Mouse (Mus musculus) midbrain, embryonic 16.5 days (tissue): ENCODE measurements at regions not wholly inside any gene's neighbourhood (a gene's known extent, or its start where the extent isn't known, plus 50 kb on each side); places are given as distances from the start of the nearest gene placed in this dataset.

ENCODE experiments used
- ATAC-seq: fragments of 200-750 bp; cut with Nextera tagmentation; 2 replicates; pipeline ENCODE4 v1.8.0; 2017; ENCODE audit warnings: moderate TSS enrichment
- H3K27ac ChIP-seq: fragments of 300-500 bp; sonication (generic); 2 replicates; pipeline ENCODE4 v1.5.1; 2014; ENCODE audit warnings: mild to moderate bottlenecking, low read length, mixed read lengths
- H3K27me3 ChIP-seq: fragments of 300-500 bp; sonication (generic); 2 replicates; pipeline ENCODE4 v1.6.1; 2014; ENCODE audit warnings: low read depth, low read length, mixed read lengths; ENCODE audit not compliant: control insufficient read depth, insufficient read depth
- H3K36me3 ChIP-seq: fragments of 300-500 bp; sonication (generic); 2 replicates; pipeline ENCODE4 v1.6.1; 2014; ENCODE audit warnings: mild to moderate bottlenecking, low read length, moderate library complexity, mixed read lengths; ENCODE audit not compliant: control insufficient read depth, insufficient read depth
- H3K4me1 ChIP-seq: fragments of 300-500 bp; sonication (generic); 2 replicates; pipeline ENCODE4 v1.6.1; 2014; ENCODE audit warnings: mild to moderate bottlenecking, low read length, mixed read lengths; ENCODE audit not compliant: control insufficient read depth, insufficient read depth
- H3K4me2 ChIP-seq: fragments of 300-500 bp; sonication (generic); 2 replicates; pipeline ENCODE4 v1.6.1; 2014; ENCODE audit warnings: mild to moderate bottlenecking, low read length, mixed read lengths
- H3K4me3 ChIP-seq: fragments of 300-500 bp; sonication (generic); 2 replicates; pipeline ENCODE4 v1.5.1; 2014; ENCODE audit warnings: low read depth, mild to moderate bottlenecking, low read length, moderate library complexity, mixed read lengths
- H3K9ac ChIP-seq: fragments of 300-500 bp; sonication (generic); 2 replicates; pipeline ENCODE4 v1.6.1; 2014; ENCODE audit warnings: low read depth, low read length, mixed read lengths
- H3K9me3 ChIP-seq: fragments of 300-500 bp; sonication (generic); replicated peaks from 2 replicates; pipeline ENCODE4 v1.6.1; 2014; ENCODE audit warnings: mild to moderate bottlenecking, low read length, mixed read lengths; ENCODE audit not compliant: control insufficient read depth, poor library complexity, severe bottlenecking
- whole genome bisulfite sequencing: fragments of 180-500 bp; shearing (Covaris S2); extraction: QIAGEN DNeasy Blood & Tissue Kit; methylation state at CpG from one replicate; pipeline ENCODE4 v1.1.7; 2014; 5-methylcytosine and 5-hydroxymethylcytosine counted together

DNA sequence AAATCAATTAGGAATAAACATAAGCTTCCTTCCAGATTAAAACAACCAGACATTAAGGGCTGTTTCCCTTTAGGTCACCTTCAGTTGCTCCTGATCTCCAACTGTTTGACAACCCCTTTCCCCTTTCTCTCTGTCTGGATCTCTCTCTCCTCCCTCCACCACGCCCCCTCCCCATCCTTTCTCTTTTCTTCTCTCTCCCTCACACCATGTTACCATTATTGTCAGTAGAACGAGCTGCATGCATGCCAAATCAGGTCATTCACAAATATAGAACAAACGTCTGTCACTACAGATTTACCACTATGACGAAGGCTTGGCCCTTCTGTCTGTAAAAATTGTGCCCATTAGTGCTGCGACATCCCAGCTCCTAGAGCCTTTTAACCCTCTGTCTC, 258.9 kb downstream of the Cd83 start:
- Histone ChIP-seq H3K9ac (no peak overlapping the region), H3K27ac (no peak overlapping the region)

DNA sequence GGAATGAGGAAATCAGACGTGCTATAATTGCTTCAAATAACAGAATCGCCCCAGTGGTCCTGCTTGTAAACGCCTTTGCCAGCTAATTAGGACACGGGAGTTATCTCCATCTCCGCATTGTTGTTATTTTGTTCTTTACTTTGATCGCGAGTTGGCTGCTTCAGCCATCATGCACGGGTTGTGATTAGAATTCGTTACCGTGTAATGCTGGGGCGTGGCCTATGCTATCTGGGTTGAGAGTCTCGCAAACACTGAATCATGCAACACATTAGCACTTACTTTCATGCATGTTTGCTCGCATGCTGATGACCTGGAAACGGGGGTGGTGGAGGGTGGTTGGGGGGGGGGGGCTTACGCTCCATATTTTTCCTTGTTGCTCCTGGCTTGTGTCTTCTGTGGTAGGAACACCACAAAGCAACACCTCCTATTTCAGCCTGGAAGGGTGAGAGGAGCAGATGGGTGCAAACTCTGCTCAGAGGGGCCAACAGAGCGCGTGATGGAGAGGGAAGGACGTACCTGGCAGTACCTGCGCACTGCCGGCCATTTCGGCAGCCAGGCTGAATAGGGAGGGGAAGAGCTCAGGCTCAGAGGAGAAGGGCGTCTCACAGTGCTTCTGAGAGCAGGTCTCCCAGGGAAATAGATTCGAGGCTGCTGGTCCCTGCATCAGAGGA, 260.1 kb downstream of the Cd83 start:
- H3K27me3 ChIP-seq: no peaks in the 10 kb centered on the region
- H3K4me2 ChIP-seq: no peak overlapping the region
- no peak overlapping the region for H3K27ac ChIP-seq
- H3K9ac ChIP-seq: no peak overlapping the region
- no peaks in the 10 kb centered on the region for H3K36me3 ChIP-seq
- H3K4me1 ChIP-seq: peaks cover 11% of the 10 kb centered on the region
- no peaks in the 10 kb centered on the region for H3K9me3 ChIP-seq
- 56% methylated on average over 23 of the region's 23 CpGs for WGBS
- H3K4me3 ChIP-seq: no peak overlapping the region
- ATAC-seq: no peak

More for the DNA sequence above, 258.9 kb downstream of the Cd83 start:
- Histone ChIP-seq H3K4me1 (peaks cover 11% of the 10 kb centered on the region), H3K4me2 (no peak overlapping the region), H3K27me3 (no peaks in the 10 kb centered on the region), H3K9me3 (no peaks in the 10 kb centered on the region), H3K4me3 (no peak overlapping the region), H3K36me3 (no peaks in the 10 kb centered on the region)
- WGBS: 4% methylated on average over 5 of the region's 5 CpGs
- ATAC-seq: peak; percentile 67

DNA sequence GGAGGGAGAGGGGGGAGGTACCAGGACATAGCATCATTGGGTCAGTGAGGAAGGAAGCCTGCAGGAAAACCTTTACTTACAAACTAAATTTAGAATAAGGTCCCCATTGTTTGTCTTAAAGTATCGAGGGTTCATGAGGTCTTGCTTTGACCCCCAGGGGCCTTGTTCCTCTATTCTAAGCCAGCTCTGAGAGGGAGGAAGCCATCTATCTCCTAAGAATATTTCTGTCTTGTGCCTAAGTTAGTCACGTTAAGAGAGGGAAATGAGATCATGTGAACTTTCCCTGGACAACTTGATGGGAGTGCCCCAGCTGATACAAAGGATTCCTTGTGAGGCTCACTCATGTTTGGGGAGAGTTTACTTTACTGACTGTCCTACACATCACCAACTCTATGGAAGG, 261.9 kb downstream of the Cd83 start:
- Histone ChIP-seq H3K4me1 (peaks cover 11% of the 10 kb centered on the region), H3K9ac (no peak overlapping the region), H3K4me3 (no peak overlapping the region), H3K36me3 (no peaks in the 10 kb centered on the region), H3K27me3 (no peaks in the 10 kb centered on the region), H3K9me3 (no peaks in the 10 kb centered on the region), H3K4me2 (no peak overlapping the region), H3K27ac (no peak overlapping the region)
- WGBS: 72% methylated on average over 2 of the region's 2 CpGs
- no peak for ATAC-seq

DNA sequence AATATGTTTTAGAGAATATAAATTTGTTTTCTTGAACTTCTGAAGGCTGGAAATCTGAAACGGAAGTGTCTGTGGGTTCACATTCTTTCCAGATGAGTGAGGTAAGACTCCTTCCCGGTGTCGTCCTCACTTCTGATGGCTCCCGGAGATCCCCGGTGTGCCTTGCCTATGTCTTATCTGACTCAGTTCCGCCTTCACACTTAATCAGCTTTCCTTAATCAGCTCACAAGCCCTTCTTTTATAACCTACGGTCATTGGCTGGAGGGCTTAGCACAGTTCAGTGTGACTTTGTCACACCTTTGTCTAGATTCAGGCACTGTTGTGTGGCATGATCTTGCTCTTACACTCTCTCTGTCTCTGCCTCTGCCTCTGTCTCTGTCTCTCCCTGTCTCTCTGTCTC, 269.6 kb downstream of the Cd83 start:
- H3K4me1 ChIP-seq: peaks cover 3% of the 10 kb centered on the region
- no peaks in the 10 kb centered on the region for H3K9me3 ChIP-seq
- no peaks in the 10 kb centered on the region for H3K27me3 ChIP-seq
- H3K4me2 ChIP-seq: no peak overlapping the region
- no peak overlapping the region for H3K27ac ChIP-seq
- no peak overlapping the region for H3K9ac ChIP-seq
- H3K4me3 ChIP-seq: no peak overlapping the region
- no peaks in the 10 kb centered on the region for H3K36me3 ChIP-seq
- 30% methylated on average over 7 of the region's 7 CpGs for WGBS
- ATAC-seq: no peak

DNA sequence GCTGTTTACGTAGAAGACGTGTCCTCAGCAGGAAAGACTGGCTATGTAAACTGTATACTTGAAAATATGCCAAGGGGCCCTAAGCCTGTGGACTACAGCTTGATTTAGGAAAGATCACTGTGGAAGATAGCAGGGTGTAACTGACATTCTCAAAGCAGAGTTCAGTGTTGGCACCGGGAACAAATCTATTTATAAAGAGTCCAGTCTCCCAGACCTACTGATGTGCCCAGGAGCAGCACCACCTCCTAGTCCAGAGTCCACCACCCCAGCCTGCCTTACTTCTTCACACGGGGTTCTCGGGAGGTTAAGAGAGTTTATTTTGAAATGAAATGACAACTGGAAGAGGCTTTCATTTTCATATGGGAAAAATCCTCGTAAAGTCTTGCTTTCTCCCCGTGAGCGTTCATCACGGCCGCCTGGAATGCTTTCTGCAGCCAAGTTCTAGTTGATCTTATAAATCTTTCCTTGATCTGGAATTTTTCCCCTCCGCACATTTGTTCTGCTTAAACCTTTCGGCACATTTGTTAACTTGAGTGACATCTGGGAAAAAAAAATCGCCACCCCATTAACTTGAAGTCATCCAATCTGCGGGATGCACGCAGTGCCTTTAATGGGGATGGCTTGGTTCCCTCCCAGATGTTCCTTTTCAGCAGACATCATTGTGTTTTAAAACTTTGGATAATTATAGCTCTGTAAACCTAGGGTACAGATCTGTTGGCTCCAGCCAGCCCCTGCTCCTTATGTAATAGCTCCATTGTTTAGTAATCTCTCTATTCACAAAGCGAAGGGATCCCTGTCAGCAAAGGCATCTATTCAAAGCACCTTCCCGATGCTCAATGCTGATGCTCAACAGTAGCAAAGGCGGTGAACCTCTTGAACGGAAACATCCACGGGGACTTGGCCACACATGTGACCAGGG, 271.3 kb downstream of the Cd83 start:
- no peak overlapping the region for H3K4me3 ChIP-seq
- no peaks in the 10 kb centered on the region for H3K27me3 ChIP-seq
- H3K27ac ChIP-seq: no peak overlapping the region
- H3K4me1 ChIP-seq: peaks cover 3% of the 10 kb centered on the region
- H3K4me2 ChIP-seq: peak overlapping the region; percentile 35
- WGBS: 17% methylated on average over 20 of the region's 20 CpGs
- ATAC-seq: no peak
- no peaks in the 10 kb centered on the region for H3K36me3 ChIP-seq
- 0 out of 2 replicates have a peak overlapping the region, but pooled peaks have one; percentile 10 for H3K9ac ChIP-seq
- no peaks in the 10 kb centered on the region for H3K9me3 ChIP-seq

DNA sequence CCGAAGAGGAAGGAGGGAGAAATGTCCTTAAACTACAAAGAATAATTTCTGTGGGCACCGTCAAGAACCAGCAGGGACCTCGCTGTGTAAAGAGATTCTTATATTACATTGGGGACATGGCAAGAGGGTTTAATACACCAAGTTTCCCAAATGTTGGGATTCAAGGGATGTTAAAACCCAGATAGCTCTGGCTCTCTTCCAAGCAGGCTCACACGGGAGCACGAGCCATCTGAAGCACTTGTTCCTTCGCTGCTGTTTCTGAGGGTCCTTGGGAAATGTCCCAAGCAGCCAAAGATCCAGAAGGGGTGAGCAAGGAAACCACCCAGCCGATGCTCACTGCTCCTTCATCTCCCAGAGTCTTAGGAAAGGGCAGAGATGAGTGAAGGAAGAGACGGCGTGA, 272.1 kb downstream of the Cd83 start:
- H3K9ac ChIP-seq: no peak overlapping the region
- no peak overlapping the region for H3K4me3 ChIP-seq
- H3K27ac ChIP-seq: no peak overlapping the region
- 56% methylated on average over 9 of the region's 9 CpGs for WGBS
- no peak for ATAC-seq
- H3K27me3 ChIP-seq: no peaks in the 10 kb centered on the region
- H3K36me3 ChIP-seq: no peaks in the 10 kb centered on the region
- H3K9me3 ChIP-seq: no peaks in the 10 kb centered on the region
- peaks cover 3% of the 10 kb centered on the region for H3K4me1 ChIP-seq
- H3K4me2 ChIP-seq: no peak overlapping the region

DNA sequence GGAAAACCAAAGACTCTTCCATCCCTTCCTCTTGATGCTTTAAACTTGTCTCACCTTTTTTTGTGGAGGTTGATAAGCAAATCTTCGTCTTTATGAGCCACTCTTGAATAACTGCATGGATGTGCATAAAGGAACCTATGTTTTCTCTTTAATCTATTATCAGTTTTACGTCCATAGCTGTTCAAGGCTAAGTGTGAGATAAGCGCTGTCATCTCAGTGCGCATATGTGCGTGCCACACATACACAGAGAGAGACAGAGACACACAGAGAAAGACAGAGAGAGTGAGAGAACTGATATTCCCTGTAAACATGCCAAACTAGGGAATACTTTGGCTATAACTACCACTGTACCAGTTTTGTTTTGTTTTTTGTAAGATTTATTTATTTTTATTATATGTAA, 273.0 kb downstream of the Cd83 start:
- no peak for ATAC-seq
- WGBS: 97% methylated on average over 5 of the region's 5 CpGs

DNA sequence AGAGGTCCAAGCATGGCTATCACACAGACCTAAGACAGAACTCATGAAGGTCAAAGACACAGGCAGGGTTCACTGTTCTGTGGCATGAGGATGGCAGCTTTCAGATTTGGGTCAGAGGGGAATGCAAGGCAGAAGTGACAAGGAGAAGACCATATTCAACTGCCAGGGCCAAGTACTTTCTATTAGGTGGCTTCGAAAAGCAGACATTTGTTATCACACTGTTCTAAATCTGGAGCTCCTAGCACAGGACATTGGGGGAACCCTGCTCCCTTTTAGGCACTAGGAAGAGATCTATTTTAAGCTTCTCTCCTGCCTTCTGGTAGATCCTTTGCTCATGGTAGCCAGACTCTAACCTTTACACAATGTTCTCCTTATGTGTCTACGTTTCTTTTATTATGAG, 273.7 kb downstream of the Cd83 start:
- no peak overlapping the region for H3K4me2 ChIP-seq
- H3K9me3 ChIP-seq: no peaks in the 10 kb centered on the region
- 95% methylated on average over 2 of the region's 2 CpGs for WGBS
- H3K27me3 ChIP-seq: no peaks in the 10 kb centered on the region; the same call in 1 of the 2 replicates
- H3K4me3 ChIP-seq: no peak overlapping the region
- no peak for ATAC-seq
- no peak overlapping the region for H3K9ac ChIP-seq
- no peaks in the 10 kb centered on the region for H3K36me3 ChIP-seq
- no peak overlapping the region for H3K27ac ChIP-seq
- peaks cover 3% of the 10 kb centered on the region for H3K4me1 ChIP-seq

More for the DNA sequence above, 273.0 kb downstream of the Cd83 start:
- no peak overlapping the region for H3K27ac ChIP-seq
- H3K4me3 ChIP-seq: no peak overlapping the region
- no peaks in the 10 kb centered on the region for H3K9me3 ChIP-seq
- no peaks in the 10 kb centered on the region; the same call in 1 of the 2 replicates for H3K27me3 ChIP-seq
- H3K36me3 ChIP-seq: no peaks in the 10 kb centered on the region
- no peak overlapping the region for H3K4me2 ChIP-seq
- H3K9ac ChIP-seq: no peak overlapping the region
- peaks cover 3% of the 10 kb centered on the region for H3K4me1 ChIP-seq

DNA sequence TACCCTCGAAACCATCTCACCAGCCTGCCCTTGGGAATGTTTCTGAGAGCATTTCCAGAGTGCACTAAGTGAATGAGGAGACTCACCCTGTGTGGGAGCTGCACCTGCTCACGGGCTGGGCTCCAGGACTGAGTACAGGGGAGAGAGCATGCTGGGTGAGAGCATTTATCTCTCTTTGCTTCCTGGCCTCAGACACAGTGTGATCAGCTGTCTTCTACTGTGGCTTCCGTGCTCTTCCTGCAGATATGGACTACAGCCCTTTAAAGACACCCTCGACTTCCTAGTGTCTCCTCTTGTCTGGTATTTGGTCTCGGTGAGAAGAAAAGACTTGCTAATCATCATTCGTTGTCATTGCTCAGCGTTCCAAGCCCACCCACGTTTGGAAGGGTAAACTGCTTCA, 274.9 kb downstream of the Cd83 start:
- no peaks in the 10 kb centered on the region for H3K36me3 ChIP-seq
- H3K4me2 ChIP-seq: no peak overlapping the region
- 70% methylated on average over 8 of the region's 8 CpGs for WGBS
- no peak overlapping the region for H3K9ac ChIP-seq
- peaks cover 3% of the 10 kb centered on the region for H3K4me1 ChIP-seq
- ATAC-seq: no peak
- H3K4me3 ChIP-seq: no peak overlapping the region
- no peak overlapping the region for H3K27ac ChIP-seq
- no peaks in the 10 kb centered on the region for H3K9me3 ChIP-seq
- no peaks in the 10 kb centered on the region; the same call in 1 of the 2 replicates for H3K27me3 ChIP-seq
